Mouse (Mus musculus) kidney, embryonic 14.5 days (tissue): ENCODE results near the gene Scube3. TPM values are rescaled to one million over a fixed set of nuclear protein-coding genes. Genes with fewer than 3 reads are reported as not detected.

Source experiments
- polyA plus RNA-seq: library from polyadenylated mRNA; unstranded; fragments of >200 nt; fragmentation: Nextera tagmentation; extraction: Ambion mirVana; gene quantifications from 2 replicates; pipeline ENCODE4 v1.2.1, GENCODE M21; 2014

Scube3 gene
- polyA plus RNA-seq, 1 experiment from 2014 or later, result 31.3 TPM

Other genes with a start within 250 kb of the Scube3 start
- gene Anks1, start 232.8 kb upstream of the Scube3 start, polyA plus RNA-seq, result 8.0 and 14.2 TPM in 2 replicates
- gene Taf11, start 232.3 kb upstream of the Scube3 start, polyA plus RNA-seq, result 76.6 and 77.5 TPM in 2 replicates
- 4.9 and 5.8 TPM in 2 replicates for gene Tcp11, start 61.5 kb upstream of the Scube3 start, polyA plus RNA-seq
- 38.0 and 39.7 TPM in 2 replicates for gene Zfp523, start 35.0 kb downstream of the Scube3 start, polyA plus RNA-seq
- 2.7 and 3.5 TPM in 2 replicates for gene Def6, start 65.6 kb downstream of the Scube3 start, polyA plus RNA-seq
- gene Ppard, start 90.6 kb downstream of the Scube3 start, polyA plus RNA-seq, result 2.3 and 3.5 TPM in 2 replicates
- gene Fance, start 171.4 kb downstream of the Scube3 start, polyA plus RNA-seq, result 24.1 and 31.9 TPM in 2 replicates
- gene Rpl10a, start 186.3 kb downstream of the Scube3 start, polyA plus RNA-seq, result 911 and 1,064 TPM in 2 replicates
- 8.7 and 10.9 TPM in 2 replicates for gene Tead3, start 208.7 kb downstream of the Scube3 start, polyA plus RNA-seq
- gene Tulp1, start 223.1 kb downstream of the Scube3 start, polyA plus RNA-seq, result 5.1 and 5.6 TPM in 2 replicates